Mouse (Mus musculus) erythroblast, adult 5-6 weeks (primary cell): ENCODE data around the gene Dstn. TPM values are rescaled to one million over a fixed set of nuclear protein-coding genes. Genes with fewer than 3 reads are reported as not detected.

Experiments used
- ATAC-seq: replicated peaks from 2 replicates; pipeline ENCODE4 v1.8.0; 2016; ENCODE audit warnings: moderate number of reproducible peaks, mild to moderate bottlenecking, moderate TSS enrichment, inconsistent platforms; ENCODE audit not compliant: poor library complexity, low FRiP score, severe bottlenecking
- total RNA-seq, 2 experiments: library from RNA; stranded (forward) in 1 of 2; stranded (reverse) in 1 of 2; fragments of 150-400 nt in 1 of 2; fragments of 200-764, 138-1000 nt in 1 of 2; gene quantifications; 2 replicates each; pipeline versions ENCODE4 v1.2.3 to v1.2.4; 2015 to 2017; ENCODE audit warnings: low replicate concordance in 2 of 2

The Dstn gene
- total RNA-seq (2015; ENCODE audit: low replicate concordance) (153 and 172 TPM in 2 replicates), total RNA-seq (2017; ENCODE audit: low replicate concordance) (174 and 176 TPM in 2 replicates)

DNA sequence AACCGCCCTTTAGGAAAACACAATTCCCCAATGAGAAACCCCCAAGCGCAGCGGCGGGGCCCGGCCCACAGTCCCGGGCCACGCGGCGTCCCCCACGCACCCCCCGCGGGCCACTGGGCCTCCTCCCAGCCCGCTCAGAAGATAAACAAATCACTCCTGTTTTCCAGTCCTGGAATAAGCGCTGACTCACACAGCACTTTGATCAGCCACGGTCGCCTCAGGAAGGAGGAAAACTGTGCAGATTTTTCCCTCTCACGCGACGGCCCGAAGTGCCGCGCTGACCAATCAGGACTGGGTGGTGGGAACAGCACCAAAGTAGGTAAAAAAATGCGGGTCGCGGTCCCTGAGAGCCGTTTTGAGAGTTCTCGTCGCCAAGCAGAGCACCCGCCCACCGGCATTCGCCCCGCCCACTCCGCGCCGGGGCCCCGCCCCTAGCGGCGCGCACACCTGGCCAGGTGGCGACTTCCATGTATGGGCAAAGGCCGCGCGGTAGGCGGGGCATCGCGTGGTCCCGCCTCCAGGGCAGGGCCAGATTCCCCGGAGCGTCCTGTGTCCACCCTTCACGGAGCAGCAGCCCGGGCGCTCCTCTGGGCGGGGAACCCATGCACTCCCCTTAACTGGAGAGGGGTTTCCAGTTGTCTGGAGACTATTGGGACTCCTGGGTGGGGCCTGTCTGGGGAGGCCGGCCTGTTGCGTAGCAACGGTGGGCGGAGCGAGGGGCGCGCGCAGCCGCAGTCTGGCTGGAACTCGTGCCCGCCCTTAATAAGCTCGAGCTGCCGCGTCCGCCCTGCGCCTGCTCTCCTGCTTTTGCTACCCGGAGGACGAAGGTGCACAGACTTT is at the start of gene Dstn:
TSS of gene Dstn (plus strand) at position 561 of the 840 bp plus-strand sequence.
- peak; percentile 90 for ATAC-seq

- ATAC-seq, result no peak
Observed at GRCm38 (mm10) chr2:143867326-143867725, 47.8 kb upstream of the Dstn start.

- no peak for ATAC-seq
Observed at GRCm38 (mm10) chr2:143870936-143871688, 44.0 kb upstream of the Dstn start.

DNA sequence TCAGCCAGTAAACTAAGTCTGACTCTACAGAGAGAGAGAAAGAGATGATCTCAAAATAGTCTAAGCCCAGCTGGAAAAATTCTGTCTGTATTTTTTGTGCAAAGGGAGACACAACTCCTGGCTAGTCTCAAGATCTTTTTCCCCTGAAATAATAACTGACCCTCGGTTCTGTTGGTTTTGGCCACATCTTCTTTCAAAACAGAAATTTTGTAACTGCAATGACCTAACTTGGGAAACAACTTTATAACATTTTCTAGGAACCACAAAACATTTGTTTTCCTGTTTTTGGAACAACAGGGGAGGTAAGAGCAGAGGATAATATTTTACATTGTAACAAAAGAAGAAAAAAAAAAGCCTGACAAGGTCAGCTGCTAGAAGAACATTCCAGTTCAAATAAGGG is 39.1 kb upstream of the Dstn start:
- no peak for ATAC-seq

DNA sequence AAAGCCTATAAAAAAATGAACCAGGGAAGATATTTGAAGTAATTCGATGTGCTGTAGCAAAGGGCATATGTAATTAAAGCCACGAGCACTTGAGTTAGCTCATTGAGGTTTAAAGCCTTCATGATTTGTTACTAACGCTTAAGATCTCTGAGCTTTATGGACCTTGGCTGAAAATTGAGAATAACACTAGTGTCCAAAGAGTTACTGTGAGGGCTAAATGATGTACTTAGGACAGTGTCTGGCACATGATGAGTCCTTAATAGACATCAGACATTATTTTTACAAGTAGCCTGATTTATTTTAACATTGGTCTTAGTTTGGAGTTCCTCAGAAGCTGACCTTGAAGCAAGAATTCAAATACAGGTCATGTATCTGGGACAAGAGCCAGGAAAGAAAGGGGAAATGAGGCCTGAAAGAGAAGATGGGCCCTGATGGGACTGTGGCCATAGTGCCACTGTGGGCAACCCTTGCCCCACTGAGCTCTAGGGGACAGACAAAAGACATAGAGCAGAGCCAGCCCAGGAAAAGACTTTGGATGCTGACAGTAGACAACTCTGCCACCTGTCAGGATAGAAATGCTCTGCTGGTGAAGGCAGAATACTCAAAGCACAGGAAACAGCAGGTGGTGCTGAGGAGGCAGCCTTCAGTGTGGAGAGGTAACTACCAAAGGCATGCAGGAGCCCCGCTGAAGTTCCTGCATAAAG is 38.0 kb upstream of the Dstn start:
- ATAC-seq, result no peak

DNA sequence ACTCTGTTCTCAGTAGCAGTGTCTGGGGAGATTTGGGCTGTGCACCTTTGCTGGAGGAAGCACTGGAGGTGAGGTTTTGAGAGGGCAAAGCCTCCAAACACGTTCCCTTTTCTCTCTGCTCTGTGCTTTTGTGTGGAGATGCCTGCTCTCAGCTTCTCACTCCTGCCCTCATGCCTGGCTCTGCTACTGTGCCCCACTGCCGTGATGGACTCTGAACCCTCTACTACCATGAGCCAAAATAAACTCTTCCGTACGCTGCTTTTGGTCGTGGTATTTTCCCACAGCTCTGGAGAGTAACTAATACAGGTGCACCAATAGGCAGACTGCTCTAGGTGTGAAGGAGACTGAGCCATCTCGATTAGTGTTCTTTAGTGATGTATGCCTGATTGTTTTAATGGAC is 35.8 kb upstream of the Dstn start:
- ATAC-seq, result no peak

GRCm38 (mm10) chr2:143882002-143882401 is 33.1 kb upstream of the Dstn start:
- ATAC-seq, result no peak

- ATAC-seq, result no peak
Observed at GRCm38 (mm10) chr2:143882606-143883288, 32.4 kb upstream of the Dstn start.

GRCm38 (mm10) chr2:143889131-143889859 is 25.8 kb upstream of the Dstn start:
- no peak for ATAC-seq

DNA sequence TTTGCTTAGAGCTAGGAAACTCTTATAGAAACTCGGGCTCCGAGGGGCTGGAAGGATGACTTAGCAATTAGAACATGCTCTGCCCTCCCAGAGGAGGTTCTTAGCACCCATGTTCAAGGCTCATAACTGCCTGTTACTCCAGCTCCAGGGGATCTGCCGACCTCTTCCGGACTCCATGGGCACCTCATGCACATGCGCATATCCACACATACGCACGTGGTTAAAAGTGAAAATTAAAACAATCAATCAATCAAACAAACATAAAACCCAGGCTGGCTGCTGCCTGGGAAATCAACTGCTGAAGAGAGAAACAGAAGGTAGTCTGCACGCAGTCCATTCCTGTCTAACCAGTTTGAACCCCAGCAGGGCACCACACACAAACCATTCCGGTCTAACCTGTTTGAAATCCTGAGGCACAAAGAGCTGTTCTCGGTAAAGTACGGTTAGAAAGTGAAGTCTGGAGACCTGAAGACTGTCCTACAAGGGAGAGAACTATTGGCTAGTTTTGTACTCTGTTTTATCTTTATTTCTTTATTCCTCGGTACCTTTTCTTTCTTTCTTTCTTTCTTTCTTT is 25.2 kb upstream of the Dstn start:
- no peak for ATAC-seq

- no peak for ATAC-seq
Observed at GRCm38 (mm10) chr2:143891302-143892048, 23.6 kb upstream of the Dstn start.

DNA sequence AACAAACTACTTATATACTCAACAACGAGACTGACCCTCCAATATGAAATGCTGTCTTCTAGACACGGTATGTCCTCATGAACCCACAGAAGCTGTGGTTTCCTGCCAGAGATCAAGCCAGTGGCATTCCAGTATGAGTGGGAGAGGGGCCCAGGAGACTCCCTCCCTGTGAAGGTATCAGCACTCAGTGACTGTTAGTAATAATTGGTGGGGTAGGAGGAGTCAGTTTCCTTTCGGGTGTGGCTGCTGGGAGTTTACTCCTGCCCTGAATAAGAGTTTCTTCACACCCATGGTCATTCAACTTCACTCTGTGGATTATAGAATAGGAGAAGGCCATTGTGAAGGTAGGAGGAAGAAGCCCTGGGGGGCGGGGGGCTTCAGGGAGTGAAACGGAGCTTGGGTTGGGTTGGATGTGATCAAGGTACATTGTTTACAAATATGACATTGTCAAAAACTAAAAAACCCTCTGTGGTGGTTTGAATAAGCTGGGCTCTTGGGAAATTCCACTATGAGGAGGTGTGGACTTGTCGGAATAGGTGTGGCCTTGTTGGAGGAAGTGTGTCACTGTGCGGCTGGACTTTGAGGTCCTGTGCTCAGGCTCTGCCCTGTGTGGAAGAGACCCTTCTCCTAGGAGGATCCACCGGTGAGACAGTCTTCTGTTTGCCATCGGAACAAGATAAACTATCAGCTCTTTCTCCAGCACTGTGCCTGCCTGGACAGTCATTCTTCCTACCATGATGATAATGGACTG is 15.5 kb upstream of the Dstn start:
- no peak for ATAC-seq

- ATAC-seq, result no peak
Observed at GRCm38 (mm10) chr2:143900821-143901351, 14.2 kb upstream of the Dstn start.

DNA sequence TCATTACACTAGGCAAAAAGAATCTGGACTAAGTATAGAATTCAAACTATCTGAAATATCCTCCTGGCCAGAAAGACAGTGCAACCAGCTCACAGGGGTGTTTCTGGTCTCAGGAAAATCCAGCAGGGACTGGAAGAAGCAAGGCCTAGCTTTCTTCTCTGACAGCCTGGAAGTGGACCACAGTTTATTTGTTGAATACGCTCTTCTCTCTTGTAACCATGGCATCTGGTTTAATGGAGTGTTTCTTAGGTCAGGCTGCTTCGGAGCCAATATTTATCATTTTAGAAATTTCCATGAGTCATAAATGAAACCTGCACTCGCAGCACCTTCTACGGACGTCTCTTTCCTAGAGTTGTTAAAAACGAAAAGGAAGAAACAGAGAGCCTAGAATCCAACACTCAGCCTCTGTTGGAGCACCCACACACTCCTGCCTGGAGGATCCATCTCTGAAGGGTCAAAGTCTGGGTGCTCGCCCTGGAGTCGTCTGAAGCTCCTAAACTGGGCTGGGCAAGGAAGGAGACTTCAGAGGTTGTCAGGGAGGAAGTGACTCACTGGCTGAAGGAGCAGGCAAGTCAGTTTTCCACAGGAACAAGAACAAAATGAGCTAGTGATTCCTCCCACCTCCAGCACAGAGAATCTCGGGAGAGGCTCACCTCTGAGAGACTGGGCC is 11.6 kb upstream of the Dstn start:
- ATAC-seq, result no peak

DNA sequence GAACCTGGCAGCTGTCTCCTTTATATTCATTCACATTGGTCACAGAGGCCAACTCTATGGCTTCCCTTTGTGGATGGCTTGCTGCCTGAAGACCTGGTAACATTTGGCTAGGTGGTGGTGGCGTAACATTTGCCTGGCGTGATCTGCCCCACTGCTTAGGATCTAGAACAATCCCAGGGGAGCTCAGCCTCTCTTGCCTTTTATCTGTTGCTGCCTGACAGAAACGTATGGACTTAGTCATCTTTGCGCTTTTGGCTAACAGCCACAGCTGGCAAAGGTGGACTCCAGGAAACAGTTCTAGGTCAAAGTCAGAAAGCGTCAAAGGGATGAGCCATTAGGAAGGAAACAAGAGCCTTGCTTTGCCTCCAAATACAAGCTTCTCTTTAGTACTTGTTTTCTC is 10.2 kb upstream of the Dstn start:
- ATAC-seq, result no peak

DNA sequence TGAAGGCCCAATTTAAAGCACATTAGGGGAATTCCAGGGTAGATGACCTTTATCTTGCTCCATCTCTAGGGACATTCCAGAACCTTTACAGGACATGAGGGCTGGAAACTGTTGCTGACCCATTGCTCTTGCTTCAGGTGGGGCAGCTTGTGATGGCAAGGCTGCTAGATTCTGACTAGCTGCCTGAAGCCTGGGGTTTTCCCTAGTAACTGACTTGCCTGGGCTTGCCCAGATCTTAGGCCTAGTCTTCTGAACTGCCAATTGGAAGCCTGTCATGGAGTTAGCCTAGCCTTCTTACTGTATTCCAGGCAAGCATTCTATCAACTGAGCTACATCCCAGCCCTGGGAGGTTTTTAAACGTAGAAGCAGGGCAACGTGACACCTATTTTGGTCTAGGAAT is 5.9 kb upstream of the Dstn start:
- ATAC-seq, result no peak

GRCm38 (mm10) chr2:143912199-143912598 is 2.9 kb upstream of the Dstn start:
- ATAC-seq, result no peak
